Mouse (Mus musculus) embryonic facial prominence, embryonic 14.5 days (tissue): ENCODE data around the gene Sap30bp. TPM values are rescaled to one million over a fixed set of nuclear protein-coding genes. Genes with fewer than 3 reads are reported as not detected.

Experiments
- ATAC-seq: fragments of 200-750 bp; cut with Nextera tagmentation; 2 replicates; pipeline ENCODE4 v1.8.0; 2017; ENCODE audit warnings: low read depth, moderate number of reproducible peaks, moderate TSS enrichment
- DNase-seq: peaks from one replicate; pipeline ENCODE4 v3.0.0-alpha.2; 2015; ENCODE audit warnings: low spot score
- H3K27ac ChIP-seq: fragments of 300-500 bp; sonication (generic); replicated peaks from 2 replicates; pipeline ENCODE4 v1.5.1; 2014; ENCODE audit warnings: low read depth, mild to moderate bottlenecking, low read length, moderate library complexity
- H3K27me3 ChIP-seq: fragments of 300-500 bp; sonication (generic); replicated peaks from 2 replicates; pipeline ENCODE4 v1.6.1; 2014; ENCODE audit warnings: low read length; ENCODE audit not compliant: control insufficient read depth, insufficient read depth
- H3K36me3 ChIP-seq: fragments of 300-500 bp; sonication (generic); 2 replicates; pipeline ENCODE4 v1.6.1; 2014; ENCODE audit warnings: low read length, mixed read lengths; ENCODE audit not compliant: control insufficient read depth, insufficient read depth
- H3K4me1 ChIP-seq: fragments of 300-500 bp; sonication (generic); 2 replicates; pipeline ENCODE4 v1.6.1; 2014; ENCODE audit warnings: antibody characterized with exemption, low read length; ENCODE audit not compliant: control insufficient read depth, insufficient read depth
- H3K4me2 ChIP-seq: fragments of 300-500 bp; sonication (generic); 2 replicates; pipeline ENCODE4 v1.6.1; 2014; ENCODE audit warnings: low read depth, mild to moderate bottlenecking, low read length, moderate library complexity, mixed read lengths
- H3K4me3 ChIP-seq: fragments of 300-500 bp; sonication (generic); 2 replicates; pipeline ENCODE4 v1.5.1; 2014; ENCODE audit warnings: low read depth, mild to moderate bottlenecking, low read length
- H3K9ac ChIP-seq: fragments of 300-500 bp; sonication (generic); 2 replicates; pipeline ENCODE4 v1.6.1; 2014; ENCODE audit warnings: low read depth, mild to moderate bottlenecking, low read length, moderate library complexity, mixed read lengths
- H3K9me3 ChIP-seq: fragments of 300-500 bp; sonication (generic); 2 replicates; pipeline ENCODE4 v1.6.1; 2016; ENCODE audit warnings: low read length; ENCODE audit not compliant: control insufficient read depth
- WGBS: fragments of 180-500 bp; shearing (Covaris S2); extraction: QIAGEN DNeasy Blood & Tissue Kit; methylation state at CpG from one replicate; pipeline ENCODE4 v1.1.7; 2014; 5-methylcytosine and 5-hydroxymethylcytosine counted together
- polyA plus RNA-seq: library from polyadenylated mRNA; unstranded; fragments of >200 nt; fragmentation: Nextera tagmentation; extraction: Ambion mirVana; gene quantifications from 2 replicates; pipeline ENCODE4 v1.2.1, GENCODE M21; 2014

The Sap30bp gene
- polyA plus RNA-seq, 1 experiment from 2014 or later: 30.2 TPM

- DNase-seq (peak; percentile 23), ATAC-seq (no peak)
Measured at GRCm38 (mm10) chr11:115894755-115895520, 38.1 kb upstream of the Sap30bp start.

GRCm38 (mm10) chr11:115898446-115898845 is 34.6 kb upstream of the Sap30bp start:
- Histone ChIP-seq H3K4me3 (no peak overlapping the region), H3K9me3 (no peaks in the 10 kb centered on the region), H3K4me1 (peaks cover 27% of the 10 kb centered on the region), H3K27ac (no peak overlapping the region), H3K9ac (no peak overlapping the region), H3K4me2 (no peak overlapping the region), H3K27me3 (no peaks in the 10 kb centered on the region), H3K36me3 (peaks cover 33% of the 10 kb centered on the region)
- 83% methylated on average over 7 of the region's 7 CpGs for WGBS
- ATAC-seq: no peak
- no peak for DNase-seq

More at GRCm38 (mm10) chr11:115894755-115895520, 38.1 kb upstream of the Sap30bp start:
- H3K9me3 ChIP-seq: no peaks in the 10 kb centered on the region
- no peak overlapping the region for H3K4me3 ChIP-seq
- no peak overlapping the region for H3K27ac ChIP-seq
- H3K4me1 ChIP-seq: peaks cover 4% of the 10 kb centered on the region
- no peak overlapping the region for H3K9ac ChIP-seq
- no peak overlapping the region for H3K4me2 ChIP-seq
- peaks cover 45% of the 10 kb centered on the region for H3K36me3 ChIP-seq
- no peaks in the 10 kb centered on the region for H3K27me3 ChIP-seq
- WGBS: 71% methylated on average over 12 of the region's 14 CpGs

DNA sequence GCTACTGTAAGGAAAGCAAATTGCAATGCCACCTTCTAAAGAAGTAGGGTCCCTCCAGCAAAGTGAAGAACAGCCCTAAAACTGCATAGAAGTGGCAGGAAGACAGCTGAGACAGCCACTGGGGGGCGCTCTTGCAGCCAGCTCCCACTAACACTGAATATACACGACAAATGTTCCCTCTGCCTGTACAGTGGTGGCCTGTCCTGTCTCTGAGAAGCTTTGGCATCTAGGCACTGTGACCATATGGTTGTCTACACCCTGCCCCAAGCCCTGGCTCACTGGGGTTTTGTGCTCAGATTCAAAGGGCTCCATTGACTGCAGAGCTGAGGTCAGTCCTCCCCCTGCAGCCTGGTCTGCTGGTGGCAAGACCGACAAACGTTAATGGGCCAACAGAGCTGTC is 34.2 kb upstream of the Sap30bp start:
- H3K36me3 ChIP-seq: peaks cover 29% of the 10 kb centered on the region
- no peak overlapping the region for H3K27ac ChIP-seq
- H3K27me3 ChIP-seq: no peaks in the 10 kb centered on the region
- 10% methylated on average over 3 of the region's 4 CpGs for WGBS
- H3K4me2 ChIP-seq: no peak overlapping the region
- no peak overlapping the region for H3K9ac ChIP-seq
- no peak overlapping the region for H3K4me3 ChIP-seq
- no peak for ATAC-seq
- DNase-seq: peak; percentile 31
- no peaks in the 10 kb centered on the region for H3K9me3 ChIP-seq
- peaks cover 31% of the 10 kb centered on the region for H3K4me1 ChIP-seq

DNA sequence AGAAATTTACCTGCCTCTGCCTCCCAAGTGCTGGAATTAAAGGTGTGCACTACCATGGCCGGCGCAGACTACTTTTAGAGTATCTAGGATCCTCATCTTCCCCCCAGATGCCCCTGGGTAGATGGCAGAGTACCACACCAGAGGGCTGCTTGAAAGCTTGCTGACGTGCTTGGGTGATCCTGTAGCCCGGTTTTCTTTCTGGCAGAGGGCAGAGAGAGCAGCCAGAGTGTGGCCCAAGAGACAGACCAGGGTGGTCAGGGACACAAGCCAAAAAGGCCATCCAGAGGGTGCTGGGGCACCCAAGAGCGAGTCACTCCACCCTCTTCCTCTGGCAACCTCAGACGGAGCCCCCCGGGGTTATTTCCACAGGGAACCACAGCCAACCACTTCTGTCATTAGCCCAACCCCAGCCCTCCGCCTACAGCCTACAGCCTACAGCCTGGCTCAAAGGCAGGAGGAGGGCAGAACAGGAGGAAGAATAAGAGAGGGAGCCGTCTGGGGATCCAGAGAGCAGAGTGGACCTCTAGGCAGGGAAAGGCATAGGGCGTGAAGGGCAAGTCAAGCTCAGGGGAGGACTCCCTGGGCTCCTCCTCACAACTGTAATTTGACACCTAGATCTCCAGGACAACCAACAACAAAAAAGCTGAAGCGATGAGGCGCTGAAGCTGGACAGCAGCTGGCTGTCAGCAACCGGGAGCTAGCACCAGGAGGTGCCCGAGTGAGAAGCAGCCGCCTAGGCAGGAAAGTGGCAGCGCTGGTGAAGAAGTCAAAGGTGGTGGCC is 33.4 kb upstream of the Sap30bp start, which contains the start of gene Smim5:
TSS of gene Smim5 (plus strand) at position 481 of the 781 bp plus-strand sequence.
- no peaks in the 10 kb centered on the region for H3K27me3 ChIP-seq
- no peaks in the 10 kb centered on the region for H3K9me3 ChIP-seq
- H3K4me2 ChIP-seq: peak within 1 kb of the TSS; percentile 0; the same call in 1 of the 2 replicates
- peaks cover 36% of the 10 kb centered on the region for H3K4me1 ChIP-seq
- H3K36me3 ChIP-seq: peaks cover 21% of the 10 kb centered on the region
- ATAC-seq (peak; percentile 59), DNase-seq (peak; percentile 90)
- 0 out of 2 replicates have a peak within 1 kb of the TSS, but pooled peaks have one; percentile 14 for H3K9ac ChIP-seq
- WGBS: 21% methylated on average over 16 of the region's 16 CpGs
- peak within 1 kb of the TSS; percentile 54 for H3K27ac ChIP-seq
- no peak within 1 kb of the TSS for H3K4me3 ChIP-seq

DNA sequence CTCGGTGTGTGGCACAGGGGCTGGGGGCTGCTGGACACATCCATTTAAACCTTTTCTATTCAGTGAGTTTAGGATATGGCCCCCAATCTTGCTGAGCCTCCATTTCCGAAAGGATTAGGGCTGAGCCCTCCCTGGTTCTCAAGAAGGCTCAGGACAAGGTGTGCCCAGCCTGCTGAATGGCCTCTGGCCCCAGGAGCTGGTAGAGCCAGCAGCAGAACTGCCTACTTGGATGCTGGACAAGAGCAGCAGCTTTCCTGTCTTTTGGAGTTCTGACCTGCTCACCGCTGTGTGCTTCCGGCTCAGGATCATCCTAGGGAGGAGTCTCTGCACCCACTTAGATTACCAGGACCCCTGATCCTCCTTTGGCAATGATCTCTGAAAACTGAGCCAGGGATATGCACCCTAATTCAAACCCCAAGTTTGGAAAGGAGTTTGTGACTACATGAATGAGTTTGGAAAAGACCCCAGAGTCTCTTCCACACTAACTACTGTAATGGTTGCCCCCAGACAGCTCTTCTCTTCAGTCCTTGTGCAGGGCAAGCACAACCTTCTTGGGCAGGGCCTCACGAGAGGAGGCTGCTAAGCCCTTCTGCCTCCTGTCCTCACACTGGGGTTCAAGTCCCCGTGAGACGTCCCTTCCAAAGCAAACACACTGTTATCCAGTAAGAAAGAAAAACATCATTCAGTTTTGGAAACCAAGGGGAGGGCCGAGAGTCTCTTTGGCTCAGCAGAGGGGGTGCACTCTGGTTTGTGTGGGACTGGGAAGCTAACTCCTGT is 32.3 kb upstream of the Sap30bp start:
- Histone ChIP-seq H3K4me2 (peak overlapping the region; percentile 0; the same call in 1 of the 2 replicates), H3K4me3 (no peak overlapping the region), H3K9ac (peak overlapping the region; percentile 19; the same call in 1 of the 2 replicates)

DNA sequence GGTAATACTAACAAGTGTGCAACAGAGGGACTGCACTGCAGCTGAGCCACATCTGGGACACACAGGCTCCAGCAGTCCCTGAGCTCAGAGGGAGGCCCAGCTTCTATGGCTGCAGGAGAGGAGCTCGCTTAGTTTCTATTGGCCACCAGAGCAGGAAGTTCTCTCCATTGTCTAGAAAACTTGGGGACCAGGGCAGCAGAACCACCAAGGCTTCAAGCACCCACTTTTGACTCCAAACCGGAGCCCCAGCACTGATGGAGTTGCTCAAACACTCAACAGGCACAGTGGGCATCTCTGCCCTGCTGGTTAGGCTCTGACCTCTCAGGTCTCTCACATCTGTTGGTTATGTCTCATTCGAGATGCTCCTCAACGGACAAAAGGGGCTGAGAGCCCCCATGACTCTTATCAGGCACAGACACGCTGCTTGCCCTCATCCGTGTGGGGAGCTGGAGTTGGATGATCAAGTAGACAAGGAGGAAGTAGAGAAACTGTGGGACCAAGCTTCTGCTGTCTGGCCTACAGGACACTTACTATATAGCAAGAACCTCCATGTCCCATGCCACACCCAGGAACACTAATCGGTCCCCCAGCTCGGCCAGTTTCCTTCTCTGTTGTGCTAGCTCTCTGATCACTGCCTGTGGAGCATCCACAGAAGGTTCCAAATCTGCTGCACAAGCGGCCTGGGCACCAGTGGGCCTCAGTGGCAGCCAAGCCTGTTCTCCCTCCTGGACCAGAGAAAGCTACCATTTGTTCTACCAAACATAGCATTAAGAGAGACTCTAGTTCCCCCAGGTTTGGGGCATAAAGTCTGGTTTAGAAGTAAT is 31.5 kb upstream of the Sap30bp start:
- ATAC-seq (no peak), DNase-seq (no peak)
- H3K9ac ChIP-seq: peak overlapping the region; percentile 19; the same call in 1 of the 2 replicates
- H3K27me3 ChIP-seq: no peaks in the 10 kb centered on the region
- WGBS: 87% methylated on average over 8 of the region's 9 CpGs
- H3K4me1 ChIP-seq: peaks cover 36% of the 10 kb centered on the region
- H3K4me2 ChIP-seq: no peak overlapping the region
- H3K27ac ChIP-seq: no peak overlapping the region
- H3K9me3 ChIP-seq: no peaks in the 10 kb centered on the region
- 0 out of 2 replicates have a peak, but pooled peaks cover 5% of the 10 kb centered on the region for H3K36me3 ChIP-seq
- H3K4me3 ChIP-seq: no peak overlapping the region

More for the DNA sequence above, 32.3 kb upstream of the Sap30bp start:
- peaks cover 36% of the 10 kb centered on the region for H3K4me1 ChIP-seq
- no peaks in the 10 kb centered on the region for H3K27me3 ChIP-seq
- no peaks in the 10 kb centered on the region for H3K9me3 ChIP-seq
- 0 out of 2 replicates have a peak, but pooled peaks cover 13% of the 10 kb centered on the region for H3K36me3 ChIP-seq
- H3K27ac ChIP-seq: no peak overlapping the region; the same call in 1 of the 2 replicates
- WGBS: 69% methylated on average over 8 of the region's 8 CpGs
- ATAC-seq (no peak), DNase-seq (no peak)

GRCm38 (mm10) chr11:115902177-115902576 is 30.9 kb upstream of the Sap30bp start:
- Histone ChIP-seq H3K27me3 (no peaks in the 10 kb centered on the region), H3K36me3 (0 out of 2 replicates have a peak, but pooled peaks cover 4% of the 10 kb centered on the region), H3K9ac (no peak overlapping the region), H3K9me3 (no peaks in the 10 kb centered on the region), H3K4me3 (no peak overlapping the region), H3K27ac (no peak overlapping the region), H3K4me1 (peaks cover 36% of the 10 kb centered on the region), H3K4me2 (0 out of 2 replicates have a peak overlapping the region, but pooled peaks have one; percentile 0)
- DNase-seq (no peak), ATAC-seq (no peak)
- WGBS: 58% methylated on average over 5 of the region's 5 CpGs
